Mouse (Mus musculus): ENCODE data around the gene Gm13285. TPM values are rescaled to one million over a fixed set of nuclear protein-coding genes. Genes with fewer than 3 reads are reported as not detected.
"Not testable (repeated sequence)": the region's sequence is repeated elsewhere in the genome, so short reads cannot be mapped to it uniquely, and the experiment has no call there.

Gm13285 gene
- total RNA-seq, 2 experiments from 2014 or later, result 0.19 TPM

DNA sequence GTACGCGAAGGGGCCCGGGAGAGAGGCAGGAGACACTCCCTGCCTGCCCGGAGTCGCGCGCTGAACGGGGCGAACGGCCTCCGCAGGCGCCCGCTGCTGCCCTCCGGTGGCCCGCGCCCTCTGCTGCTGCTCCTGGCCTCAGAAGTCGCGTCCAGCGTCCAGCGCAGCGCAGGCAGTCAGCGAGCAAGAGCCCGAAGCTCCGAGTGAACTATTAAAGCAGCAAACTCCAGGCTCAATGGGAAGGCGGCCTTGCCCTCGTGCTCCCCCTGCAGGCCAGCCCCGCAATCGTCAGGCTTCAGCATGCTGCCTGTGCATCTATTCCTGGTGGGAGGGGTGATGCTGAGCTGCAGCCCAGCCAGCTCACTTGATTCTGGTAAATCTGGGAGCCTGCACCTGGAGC lies 8.2 kb upstream of the Gm13285 start, which contains the start of gene Gm13278:
Gm13278 (plus strand) TSS at position 301 of the 400 bp plus-strand sequence.
- intact Hi-C loops (cut with DNase I); DNase-seq: not testable (repeated sequence)

DNA sequence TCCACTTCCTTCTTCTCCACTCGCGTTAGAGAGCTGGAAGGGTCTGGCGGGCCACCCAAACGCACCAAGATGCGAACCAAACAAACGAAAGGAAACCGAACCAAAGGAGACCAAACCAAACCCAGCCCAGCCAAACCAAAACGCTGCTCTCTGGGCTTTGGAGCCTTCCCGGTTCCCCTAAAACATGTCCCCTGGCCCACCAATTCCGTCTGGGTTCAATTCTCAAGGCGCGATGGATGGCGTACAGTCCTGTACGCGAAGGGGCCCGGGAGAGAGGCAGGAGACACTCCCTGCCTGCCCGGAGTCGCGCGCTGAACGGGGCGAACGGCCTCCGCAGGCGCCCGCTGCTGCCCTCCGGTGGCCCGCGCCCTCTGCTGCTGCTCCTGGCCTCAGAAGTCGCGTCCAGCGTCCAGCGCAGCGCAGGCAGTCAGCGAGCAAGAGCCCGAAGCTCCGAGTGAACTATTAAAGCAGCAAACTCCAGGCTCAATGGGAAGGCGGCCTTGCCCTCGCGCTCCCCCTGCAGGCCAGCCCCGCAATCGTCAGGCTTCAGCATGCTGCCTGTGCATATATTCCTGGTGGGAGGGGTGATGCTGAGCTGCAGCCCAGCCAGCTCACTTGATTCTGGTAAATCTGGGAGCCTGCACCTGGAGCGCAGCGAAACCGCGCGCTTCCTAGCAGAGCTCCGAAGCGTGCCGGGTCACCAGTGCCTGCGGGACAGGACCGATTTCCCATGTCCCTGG lies 5.4 kb upstream of the Gm13285 start, which contains the start of gene Gm13275:
Gm13275 (plus strand) TSS at position 552 of the 740 bp plus-strand sequence.
- DNase-seq, result peak; percentile 67 to 87
- intact Hi-C loops (cut with DNase I), result not testable (repeated sequence)

DNA sequence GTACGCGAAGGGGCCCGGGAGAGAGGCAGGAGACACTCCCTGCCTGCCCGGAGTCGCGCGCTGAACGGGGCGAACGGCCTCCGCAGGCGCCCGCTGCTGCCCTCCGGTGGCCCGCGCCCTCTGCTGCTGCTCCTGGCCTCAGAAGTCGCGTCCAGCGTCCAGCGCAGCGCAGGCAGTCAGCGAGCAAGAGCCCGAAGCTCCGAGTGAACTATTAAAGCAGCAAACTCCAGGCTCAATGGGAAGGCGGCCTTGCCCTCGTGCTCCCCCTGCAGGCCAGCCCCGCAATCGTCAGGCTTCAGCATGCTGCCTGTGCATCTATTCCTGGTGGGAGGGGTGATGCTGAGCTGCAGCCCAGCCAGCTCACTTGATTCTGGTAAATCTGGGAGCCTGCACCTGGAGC lies 2.4 kb upstream of the Gm13285 start, which contains the start of gene Gm13279:
Gm13279 (plus strand) TSS at position 301 of the 400 bp plus-strand sequence.
- DNase-seq; intact Hi-C loops (cut with DNase I): not testable (repeated sequence)

DNA sequence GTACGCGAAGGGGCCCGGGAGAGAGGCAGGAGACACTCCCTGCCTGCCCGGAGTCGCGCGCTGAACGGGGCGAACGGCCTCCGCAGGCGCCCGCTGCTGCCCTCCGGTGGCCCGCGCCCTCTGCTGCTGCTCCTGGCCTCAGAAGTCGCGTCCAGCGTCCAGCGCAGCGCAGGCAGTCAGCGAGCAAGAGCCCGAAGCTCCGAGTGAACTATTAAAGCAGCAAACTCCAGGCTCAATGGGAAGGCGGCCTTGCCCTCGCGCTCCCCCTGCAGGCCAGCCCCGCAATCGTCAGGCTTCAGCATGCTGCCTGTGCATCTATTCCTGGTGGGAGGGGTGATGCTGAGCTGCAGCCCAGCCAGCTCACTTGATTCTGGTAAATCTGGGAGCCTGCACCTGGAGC lies 3.5 kb downstream of the Gm13285 start, which contains the start of gene Gm13287:
Gm13287 (plus strand) TSS at position 301 of the 400 bp plus-strand sequence.
- intact Hi-C loops (cut with DNase I); DNase-seq: not testable (repeated sequence)

DNA sequence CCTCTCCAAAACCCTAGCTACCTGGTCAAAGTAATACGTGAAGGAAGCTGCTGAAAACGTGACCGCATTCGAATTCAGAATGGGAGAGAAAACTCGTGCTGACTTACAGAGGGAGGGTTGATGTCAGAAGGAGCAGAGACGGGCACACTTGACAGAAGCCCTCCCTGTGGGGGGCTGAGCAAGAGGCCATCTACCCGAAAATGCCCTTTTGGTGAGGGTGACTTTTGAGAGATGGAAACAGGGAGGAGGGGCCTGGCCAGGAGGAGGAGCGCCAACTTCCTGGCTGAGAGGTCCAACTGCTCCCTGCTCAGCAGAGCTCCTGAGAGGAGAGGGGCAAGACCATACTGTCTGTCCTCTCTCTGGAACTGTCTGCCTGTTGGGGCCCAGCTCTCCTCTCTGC lies 5.8 kb downstream of the Gm13285 start, which contains the start of gene Gm13288:
Gm13288 (plus strand) TSS at position 301 of the 400 bp plus-strand sequence.
- intact Hi-C loops (cut with DNase I); DNase-seq: not testable (repeated sequence)

DNA sequence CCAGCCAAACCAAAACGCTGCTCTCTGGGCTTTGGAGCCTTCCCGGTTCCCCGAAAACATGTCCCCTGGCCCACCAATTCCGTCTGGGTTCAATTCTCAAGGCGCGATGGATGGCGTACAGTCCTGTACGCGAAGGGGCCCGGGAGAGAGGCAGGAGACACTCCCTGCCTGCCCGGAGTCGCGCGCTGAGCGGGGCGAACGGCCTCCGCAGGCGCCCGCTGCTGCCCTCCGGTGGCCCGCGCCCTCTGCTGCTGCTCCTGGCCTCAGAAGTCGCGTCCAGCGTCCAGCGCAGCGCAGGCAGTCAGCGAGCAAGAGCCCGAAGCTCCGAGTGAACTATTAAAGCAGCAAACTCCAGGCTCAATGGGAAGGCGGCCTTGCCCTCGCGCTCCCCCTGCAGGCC lies 6.3 kb downstream of the Gm13285 start:
- intact Hi-C loops (cut with DNase I), result not testable (repeated sequence)
- peak; percentile 23 to 29 for DNase-seq

DNA sequence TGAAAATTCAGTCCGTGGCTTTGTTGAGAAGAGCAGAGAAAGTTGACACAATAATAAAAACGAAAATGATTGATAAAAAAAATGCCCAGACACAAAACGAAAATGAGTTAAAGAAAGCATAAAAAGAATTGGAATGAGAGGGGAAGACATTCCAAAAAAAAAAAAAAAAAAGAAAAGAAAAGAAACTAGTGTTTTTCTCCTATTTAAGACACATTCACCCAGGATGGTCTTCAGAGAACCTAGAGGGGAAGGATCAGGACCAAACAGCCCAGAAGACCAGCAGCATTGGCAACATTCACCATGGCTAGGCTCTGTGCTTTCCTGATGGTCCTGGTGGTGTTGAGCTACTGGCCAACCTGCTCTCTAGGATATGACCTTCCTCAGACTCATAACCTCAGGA lies 16.5 kb downstream of the Gm13285 start, which contains the start of gene Ifna7:
Ifna7 (plus strand) TSS at position 301 of the 400 bp plus-strand sequence.
- DNase-seq, result no peak
- intact Hi-C loops (cut with DNase I), result no loop called here

DNA sequence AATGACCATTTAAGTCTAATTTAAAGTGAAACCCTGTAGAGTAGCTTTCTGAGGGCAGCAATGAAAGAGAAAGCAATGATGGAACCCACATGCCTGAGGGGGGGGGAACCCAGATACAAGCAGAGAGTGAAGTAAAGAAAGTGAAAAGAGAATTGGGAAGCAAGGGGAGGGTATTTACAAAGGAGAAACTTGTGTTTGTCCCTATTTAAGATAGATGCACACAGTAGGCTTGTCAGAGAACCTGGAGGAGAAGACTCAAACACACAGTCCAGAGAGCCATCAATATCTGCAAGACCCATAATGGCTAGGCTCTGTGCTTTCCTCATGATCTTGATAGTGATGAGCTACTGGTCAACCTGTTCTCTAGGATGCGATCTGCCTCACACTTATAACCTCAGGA lies 20.2 kb downstream of the Gm13285 start, which contains the start of gene Ifna11:
Ifna11 (plus strand) TSS at position 301 of the 400 bp plus-strand sequence.
- intact Hi-C loops (cut with DNase I), result loop anchor here (5.0 kb wide), 1 partner anchor 137 kb away; the partner anchor contains the start of gene Ifna2
- no peak for DNase-seq

DNA sequence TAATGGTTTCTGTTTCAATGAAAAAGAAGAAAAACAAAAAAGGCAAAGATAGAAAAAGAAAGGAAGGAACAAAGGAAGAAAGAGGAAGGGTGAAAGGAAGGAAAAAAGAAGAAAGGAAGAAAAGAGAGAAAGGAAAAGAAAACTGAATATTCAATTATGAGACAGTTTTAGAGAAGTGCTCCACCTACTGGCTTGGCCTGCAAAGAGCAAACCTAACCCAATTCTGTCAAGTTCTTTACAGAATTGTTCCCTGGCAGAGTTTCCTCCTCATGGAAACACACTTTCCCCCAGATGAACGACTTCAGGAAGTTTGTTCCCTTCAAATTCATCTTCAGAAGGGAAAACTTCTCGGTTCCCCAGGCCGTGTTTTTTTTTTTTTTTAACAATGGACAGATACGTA lies 23.5 kb downstream of the Gm13285 start:
- DNase-seq, result no peak
- intact Hi-C loops (cut with DNase I), result loop anchor here (5.0 kb wide), 1 partner anchor 141 kb away; the partner anchor contains the start of gene Ifna2

DNA sequence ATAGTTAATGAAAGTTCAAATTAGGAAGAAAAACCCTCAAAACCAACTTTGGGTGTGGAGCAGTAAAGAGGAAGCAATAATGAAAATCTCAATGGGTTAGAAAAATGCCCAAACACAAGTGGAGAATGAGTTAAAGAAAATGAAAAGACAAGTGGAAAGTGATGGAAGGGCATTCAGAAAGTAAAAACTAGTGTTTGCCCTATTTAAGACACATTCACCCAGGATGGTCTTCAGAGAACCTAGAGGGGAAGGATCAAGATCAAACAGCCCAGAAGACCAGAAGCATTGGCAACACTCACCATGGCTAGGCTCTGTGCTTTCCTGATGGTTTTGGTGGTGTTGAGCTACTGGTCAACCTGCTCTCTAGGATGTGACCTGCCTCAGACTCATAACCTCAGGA lies 27.7 kb downstream of the Gm13285 start, which contains the start of gene Ifna6:
Ifna6 (plus strand) TSS at position 301 of the 400 bp plus-strand sequence.
- intact Hi-C loops (cut with DNase I); DNase-seq: not testable (repeated sequence)

DNA sequence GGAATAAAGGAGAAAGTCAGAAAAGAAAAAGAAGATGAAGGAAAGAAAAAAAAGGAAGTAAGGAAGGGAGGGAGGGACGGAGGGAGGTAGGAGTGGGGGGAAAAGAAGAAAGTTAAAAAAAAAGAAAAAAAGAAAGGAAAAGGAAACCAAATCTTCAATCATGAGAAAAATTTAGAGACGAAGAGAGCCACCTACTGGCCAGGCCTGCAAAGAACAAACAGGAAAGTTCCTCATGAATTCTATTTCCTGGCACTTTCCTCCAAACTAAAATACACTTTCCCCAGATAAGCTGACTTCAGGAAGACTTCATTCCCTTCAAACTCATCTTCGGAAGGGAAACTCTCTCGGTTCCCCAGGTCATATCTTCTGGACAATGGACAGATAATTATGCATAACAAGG lies 31.1 kb downstream of the Gm13285 start:
- peak; percentile 3 to 14 for DNase-seq

DNA sequence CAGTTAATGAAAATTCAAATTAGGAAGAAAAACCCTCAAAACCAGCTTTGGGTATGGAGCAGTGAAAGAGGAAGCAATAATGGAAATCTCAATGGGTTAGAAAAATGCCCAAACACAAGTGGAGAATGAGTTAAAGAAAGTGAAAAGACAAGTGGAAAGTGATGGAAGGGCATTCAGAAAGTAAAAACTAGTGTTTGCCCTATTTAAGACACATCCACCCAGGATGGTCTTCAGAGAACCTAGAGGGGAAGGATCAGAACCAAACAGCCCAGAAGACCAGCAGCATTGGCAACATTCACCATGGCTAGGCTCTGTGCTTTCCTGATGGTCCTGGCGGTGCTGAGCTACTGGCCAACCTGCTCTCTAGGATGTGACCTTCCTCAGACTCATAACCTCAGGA lies 35.8 kb downstream of the Gm13285 start, which contains the start of gene Ifna5:
Ifna5 (plus strand) TSS at position 301 of the 400 bp plus-strand sequence.
- intact Hi-C loops (cut with DNase I); DNase-seq: not testable (repeated sequence)

More for the DNA sequence above, 31.1 kb downstream of the Gm13285 start:
- intact Hi-C loops (cut with DNase I), result no loop called here

DNA sequence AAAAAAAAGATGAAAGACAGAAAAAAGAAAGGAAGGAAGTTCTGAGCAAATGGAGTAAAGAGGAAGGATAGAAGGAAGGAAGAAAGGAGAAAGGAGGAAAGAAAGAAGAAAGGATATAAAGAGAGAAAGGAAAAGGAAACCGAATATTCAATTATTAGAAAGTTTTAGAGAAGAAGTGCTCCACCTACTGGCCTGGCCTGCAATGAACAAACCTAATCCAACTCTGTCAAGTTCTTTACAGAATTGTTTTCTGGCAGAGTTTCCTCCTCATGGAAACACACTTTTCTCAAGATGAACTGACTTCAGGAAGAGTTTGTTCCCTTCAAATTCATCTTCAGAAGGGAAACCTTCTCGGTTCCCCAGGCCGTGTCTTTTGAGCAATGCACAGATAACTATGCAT lies 39.4 kb downstream of the Gm13285 start:
- peak in 1 of 2 experiments; percentile 5 for DNase-seq
- intact Hi-C loops (cut with DNase I), result no loop called here

DNA sequence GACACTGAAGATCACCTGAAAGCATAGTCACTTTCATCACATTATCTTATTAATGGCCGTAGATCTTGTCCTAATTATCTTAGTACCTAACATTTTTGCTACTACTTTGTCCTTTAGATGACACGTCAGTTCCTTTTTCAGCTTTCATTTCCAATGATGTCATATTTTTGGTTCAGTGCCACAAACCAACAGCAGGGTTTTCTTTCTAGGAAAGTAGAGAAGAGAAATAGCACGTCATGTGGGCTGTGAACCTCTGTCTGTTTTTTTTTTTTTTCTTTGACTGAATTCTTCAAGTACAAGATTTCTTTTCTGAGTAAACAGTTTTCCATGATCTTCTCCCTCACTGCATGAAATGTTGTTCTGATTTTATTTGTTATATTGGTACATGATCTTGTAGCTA lies 40.6 kb downstream of the Gm13285 start:
- intact Hi-C loops (cut with DNase I), result no loop called here
- no peak for DNase-seq

DNA sequence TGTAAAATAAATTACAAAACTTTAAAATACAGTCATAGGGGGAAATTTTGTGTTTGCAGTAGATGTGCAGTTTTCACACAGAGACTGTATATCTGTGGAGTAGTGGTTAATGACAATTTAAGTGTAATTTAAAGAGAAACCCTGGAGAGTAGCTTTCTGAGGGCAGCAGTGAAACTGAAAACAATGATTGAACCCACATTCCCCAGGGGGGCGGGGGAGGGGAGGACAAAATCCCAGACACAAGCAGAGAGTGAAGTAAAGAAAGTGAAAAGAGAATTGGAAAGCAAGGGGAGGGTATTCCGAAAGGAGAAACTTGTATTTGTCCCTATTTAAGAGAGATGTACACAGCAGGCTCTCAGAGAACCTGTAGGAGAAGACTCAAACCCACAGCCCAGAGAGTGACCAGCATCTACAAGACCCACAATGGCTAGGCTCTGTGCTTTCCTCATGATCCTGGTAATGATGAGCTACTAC lies 42.0 kb downstream of the Gm13285 start, which contains the start of gene Ifna4:
Ifna4 (plus strand) TSS at position 424 of the 474 bp plus-strand sequence.
- intact Hi-C loops (cut with DNase I), result no loop called here
- DNase-seq, result no peak

DNA sequence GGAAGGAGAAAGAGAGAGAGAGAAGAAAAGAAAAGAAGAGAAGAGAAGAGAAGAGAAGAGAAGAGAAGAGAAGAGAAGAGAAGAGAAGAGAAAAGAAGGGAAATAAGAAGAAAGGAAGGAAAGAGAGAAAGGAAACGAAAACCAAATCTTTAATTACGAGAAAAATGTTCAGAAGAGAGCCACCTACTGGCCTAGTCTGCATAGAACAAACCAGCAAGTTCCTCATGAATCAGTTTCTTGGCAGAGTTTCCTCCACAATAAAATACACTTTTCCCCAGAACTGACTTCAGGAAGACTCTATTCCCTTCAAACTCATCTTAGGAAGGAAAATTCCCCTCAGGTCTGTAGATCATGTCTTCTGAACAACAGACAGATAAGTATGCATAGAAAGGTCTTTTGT lies 45.9 kb downstream of the Gm13285 start:
- DNase-seq, result no peak
- intact Hi-C loops (cut with DNase I), result no loop called here

DNA sequence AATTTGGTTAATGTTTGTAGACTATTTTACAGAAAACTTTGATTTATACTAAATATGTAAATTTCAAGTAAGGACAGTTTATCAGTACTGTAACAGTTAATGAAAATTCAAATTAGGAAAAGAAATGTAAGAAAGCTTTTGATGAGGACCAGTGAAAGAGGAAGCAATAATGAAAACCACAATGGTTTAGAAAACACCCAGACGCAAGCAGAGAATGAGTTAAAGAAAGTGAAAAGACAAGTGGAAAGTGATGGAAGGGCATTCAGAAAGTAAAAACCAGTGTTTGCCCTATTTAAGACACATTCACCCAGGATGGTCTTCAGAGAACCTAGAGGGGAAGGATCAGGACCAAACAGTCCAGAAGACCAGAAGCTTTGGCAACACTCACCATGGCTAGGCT lies 50.2 kb downstream of the Gm13285 start, which contains the start of gene Ifna1:
Ifna1 (plus strand) TSS at position 390 of the 400 bp plus-strand sequence.
- intact Hi-C loops (cut with DNase I), result no loop called here
- DNase-seq, result no peak
